In the genomic region with DNA sequence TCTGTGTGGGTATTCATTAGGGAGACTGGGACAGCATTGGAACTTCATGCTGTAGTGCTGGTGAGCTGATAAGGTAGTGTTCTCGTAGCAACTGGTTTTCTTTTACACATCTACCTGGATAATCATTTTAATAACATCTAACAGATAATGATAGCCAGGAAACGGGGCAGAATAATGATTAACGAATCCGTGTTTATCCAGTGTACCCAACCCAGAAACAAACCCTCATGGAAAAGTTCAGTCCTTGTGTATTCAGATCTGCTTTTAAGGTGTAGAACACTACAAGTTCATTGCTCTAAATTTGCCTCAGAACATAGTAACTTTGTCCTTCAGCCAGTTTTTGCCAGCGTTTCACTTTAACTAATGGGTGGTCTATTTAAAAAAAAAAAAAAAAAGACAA, we compare ENCODE assay signal across 28 mouse cellular contexts. TPM values are rescaled to one million over a fixed set of nuclear protein-coding genes. Genes with fewer than 3 reads are reported as not detected.
A peak's percentile ranks its signal among the peaks of the same experiment; 100 is the strongest.
DNase-seq lines count a peak whose midpoint lies in the region; ATAC-seq and TF ChIP-seq lines count a peak whose summit lies in the region.
"Had no signal": no experiment of that assay in that cellular context is flagged by ENCODE, and none has a peak within 500 bp of the region (broad histone marks: within the 10 kb centered on the region; RNA-seq: fewer than 3 reads in every experiment).

No protein-coding gene starts in this region.

- no peak overlapping the region for H3K27ac ChIP-seq in kidney, adult 2 months (ENCODE audit: insufficient read depth, low read depth, low read length)
- no peak overlapping the region for H3K27ac ChIP-seq in kidney, embryonic 16.5 days (ENCODE audit: low read length)
- 0 out of 2 replicates have a peak overlapping the region, but pooled peaks have one; percentile 76 for H3K27ac ChIP-seq in lung, embryonic 14.5 days (ENCODE audit: low read depth)
- peak overlapping the region; percentile 79 for H3K27ac ChIP-seq in small intestine, adult 2 months (ENCODE audit: insufficient read depth, low read depth, low read length)
- H3K27ac ChIP-seq: embryonic facial prominence, embryonic 12.5 days; forebrain, embryonic 15.5 days; gastrocnemius, adult 2 months; heart, embryonic 13.5 days; hindbrain, embryonic 14.5 days; kidney, postnatal 0 days; limb, embryonic 10.5 days; limb, embryonic 15.5 days; midbrain, embryonic 12.5 days; neural tube, embryonic 12.5 days had no signal

- no peak overlapping the region for H3K9ac ChIP-seq in kidney, embryonic 16.5 days (replicated peaks; ENCODE audit: low read length)
- no peak overlapping the region for H3K9ac ChIP-seq in lung, embryonic 14.5 days
- H3K9ac ChIP-seq: embryonic facial prominence, embryonic 12.5 days; forebrain, embryonic 15.5 days; heart, embryonic 13.5 days; hindbrain, embryonic 14.5 days; limb, embryonic 15.5 days; midbrain, embryonic 12.5 days; neural tube, embryonic 12.5 days had no signal

- no peak for ATAC-seq in kidney, embryonic 16.5 days (ENCODE audit: low FRiP score, low TSS enrichment)
- no peak for ATAC-seq in lung, embryonic 14.5 days (ENCODE audit: insufficient read depth)
- ATAC-seq: forebrain, embryonic 15.5 days had no signal

- DNase-seq in kidney, adult 2 months, result peak; percentile 47
- DNase-seq in lung, embryonic 14.5 days, result no peak
- DNase-seq in lung, postnatal 4 days, result no peak
- DNase-seq in cerebellum, postnatal 4 days (ENCODE audit: low spot score in 2 of 2), result no peak
- DNase-seq in left cerebral cortex, adult 11 months (ENCODE audit: low spot score), result no peak
- DNase-seq: adrenal gland, postnatal 14 days; cerebellum, adult 11 months; cerebellum, adult 9-10 months; cerebellum, postnatal 36 days; embryo, embryonic 11 days; gastrocnemius, adult 2 months; heart, postnatal 10 days; layer of hippocampus, postnatal 36 days; lung, postnatal 10 days; right cerebral cortex, adult 18-20 months had no signal

- H3K9me3 ChIP-seq in kidney, embryonic 16.5 days (ENCODE audit: low read length), result no peaks in the 10 kb centered on the region
- H3K9me3 ChIP-seq in lung, embryonic 14.5 days (ENCODE audit: low read depth, low read length), result no peaks in the 10 kb centered on the region
- H3K9me3 ChIP-seq: embryonic facial prominence, embryonic 12.5 days; forebrain, embryonic 15.5 days; heart, embryonic 13.5 days; limb, embryonic 10.5 days; limb, embryonic 15.5 days; midbrain, embryonic 12.5 days; neural tube, embryonic 12.5 days had no signal

- no peak overlapping the region for H3K4me3 ChIP-seq in kidney, adult 2 months (ENCODE audit: insufficient read depth, low read depth, low read length)
- no peak overlapping the region for H3K4me3 ChIP-seq in kidney, embryonic 16.5 days (ENCODE audit: low read length)
- H3K4me3 ChIP-seq in lung, embryonic 14.5 days (ENCODE audit: low read depth, low read length), result no peak overlapping the region
- H3K4me3 ChIP-seq in small intestine, adult 2 months (ENCODE audit: low read depth, low read length), result no peak overlapping the region
- H3K4me3 ChIP-seq: embryonic facial prominence, embryonic 12.5 days; forebrain, embryonic 15.5 days; gastrocnemius, adult 2 months; heart, embryonic 13.5 days; limb, embryonic 10.5 days; limb, embryonic 15.5 days; midbrain, embryonic 12.5 days; myocyte; neural tube, embryonic 12.5 days had no signal

- peaks cover 10% of the 10 kb centered on the region; the same call in 1 of the 2 replicates for H3K4me1 ChIP-seq in kidney, adult 2 months (ENCODE audit: control insufficient read depth, insufficient read depth, low read length)
- H3K4me1 ChIP-seq in kidney, embryonic 16.5 days (ENCODE audit: insufficient read depth, low read length), result no peaks in the 10 kb centered on the region; the same call in 1 of the 2 replicates
- H3K4me1 ChIP-seq in lung, embryonic 14.5 days (ENCODE audit: insufficient read depth), result 0 out of 2 replicates have a peak, but pooled peaks cover 4% of the 10 kb centered on the region
- peaks cover 22% of the 10 kb centered on the region for H3K4me1 ChIP-seq in small intestine, adult 2 months (ENCODE audit: control insufficient read depth, insufficient read depth, insufficient read length, low read length)
- H3K4me1 ChIP-seq: embryonic facial prominence, embryonic 12.5 days; heart, embryonic 13.5 days; limb, embryonic 15.5 days had no signal

- TF ChIP-seq POLR2A in kidney, adult 2 months (IDR thresholded peaks at IDR 0.05; ENCODE audit: low read depth, low read length), result no peak
- TF ChIP-seq POLR2A in small intestine, adult 2 months (IDR thresholded peaks at IDR 0.05; ENCODE audit: low read depth, low read length), result no peak

- TF ChIP-seq CTCF in kidney, adult 2 months (conservative IDR thresholded peaks at IDR 0.05; ENCODE audit: insufficient read depth, insufficient read length, low read depth, low read length), result no peak
- no peak for TF ChIP-seq CTCF in lung, embryonic 14.5 days (IDR thresholded peaks at IDR 0.05; ENCODE audit: low read depth)
- TF ChIP-seq CTCF in small intestine, adult 2 months (IDR thresholded peaks at IDR 0.05; ENCODE audit: extremely low read depth, insufficient read length, insufficient replicate concordance, low read depth, low read length), result no peak

- no peaks in the 10 kb centered on the region for H3K27me3 ChIP-seq in kidney, adult 2 months (replicated peaks; ENCODE audit: control insufficient read depth, insufficient read depth, low read length)
- no peaks in the 10 kb centered on the region for H3K27me3 ChIP-seq in kidney, embryonic 16.5 days (ENCODE audit: insufficient read depth, low read length)
- no peaks in the 10 kb centered on the region for H3K27me3 ChIP-seq in lung, embryonic 14.5 days (ENCODE audit: insufficient read depth, low read length)
- H3K27me3 ChIP-seq in small intestine, adult 2 months (ENCODE audit: control insufficient read depth, insufficient read depth, low read length), result no peaks in the 10 kb centered on the region
- H3K27me3 ChIP-seq: embryonic facial prominence, embryonic 12.5 days; forebrain, embryonic 15.5 days; heart, embryonic 13.5 days; limb, embryonic 15.5 days; midbrain, embryonic 12.5 days; neural tube, embryonic 12.5 days had no signal

- H3K36me3 ChIP-seq in kidney, adult 2 months (ENCODE audit: control insufficient read depth, insufficient read depth, low read length), result no peaks in the 10 kb centered on the region
- H3K36me3 ChIP-seq in kidney, embryonic 16.5 days (ENCODE audit: insufficient read depth, low read length), result no peaks in the 10 kb centered on the region
- no peaks in the 10 kb centered on the region for H3K36me3 ChIP-seq in lung, embryonic 14.5 days (ENCODE audit: insufficient read depth)
- no peaks in the 10 kb centered on the region for H3K36me3 ChIP-seq in small intestine, adult 2 months (ENCODE audit: control insufficient read depth, insufficient read depth, low read length)
- H3K36me3 ChIP-seq: embryonic facial prominence, embryonic 12.5 days; forebrain, embryonic 15.5 days; G1E; heart, embryonic 13.5 days; limb, embryonic 10.5 days; limb, embryonic 15.5 days; midbrain, embryonic 12.5 days; neural tube, embryonic 12.5 days had no signal

- 44% methylated on average over 5 of the region's 5 CpGs for WGBS in kidney, adult 2 months
- WGBS in kidney, embryonic 16.5 days, result 70% methylated on average over 5 of the region's 5 CpGs
- WGBS in lung, embryonic 14.5 days, result 77% methylated on average over 5 of the region's 5 CpGs
- WGBS in small intestine, adult 2 months, result 31% methylated on average over 5 of the region's 5 CpGs

- H3K4me2 ChIP-seq in kidney, embryonic 16.5 days (replicated peaks; ENCODE audit: low read depth, low read length), result no peak overlapping the region
- no peak overlapping the region for H3K4me2 ChIP-seq in lung, embryonic 14.5 days
- H3K4me2 ChIP-seq: embryonic facial prominence, embryonic 12.5 days; forebrain, embryonic 15.5 days; heart, embryonic 13.5 days; hindbrain, embryonic 14.5 days; limb, embryonic 15.5 days; midbrain, embryonic 12.5 days; neural tube, embryonic 12.5 days had no signal

RNA-seq across cellular contexts. Expression of gene Btg1, which starts 37.3 kb away (rescaled TPM):
- polyA plus RNA-seq in kidney, adult 2 months (2012; rRNA removed), result 16.3 and 35.5 TPM in 2 replicates
- polyA plus RNA-seq in kidney, embryonic 16.5 days (2015; fragmentation: Nextera tagmentation; extraction: Ambion mirVana), result 47.9 and 51.4 TPM in 2 replicates
- polyA plus RNA-seq in lung, embryonic 14.5 days (2014; fragmentation: Nextera tagmentation; extraction: Ambion mirVana), result 67.4 and 67.5 TPM in 2 replicates
- 8.3 and 32.7 TPM in 2 replicates for polyA plus RNA-seq in small intestine, adult 2 months (2012; rRNA removed)

Comparison
In these comparisons a context has a peak if more than half of its experiments do, and no peak if none do; other contexts are left out.
1. H3K27ac ChIP-seq: peak in lung, embryonic 14.5 days (single experiment) and small intestine, adult 2 months (single experiment); none in kidney, adult 2 months (single experiment) and kidney, embryonic 16.5 days (single experiment).